Mouse (Mus musculus) MEL (cell line): Measurements from ENCODE around the gene Raver1. TPM values are rescaled to one million over a fixed set of nuclear protein-coding genes. Genes with fewer than 3 reads are reported as not detected.
"Not testable (repeated sequence)": the region's sequence is repeated elsewhere in the genome, so short reads cannot be mapped to it uniquely, and the experiment has no call there.

Experiments used
- DNase-seq: peaks from one replicate; pipeline ENCODE4 v3.0.0; 2011; ENCODE audit warnings: low read depth, low spot score
- H3K27ac ChIP-seq: 2 replicates; pipeline ENCODE4 v1.5.1; 2012; ENCODE audit warnings: low read depth, mild to moderate bottlenecking, control low read depth, low read length, moderate library complexity; ENCODE audit not compliant: control insufficient read depth
- H3K27me3 ChIP-seq, 2 experiments: fragments of 150-350 bp in 1 of 2; sonication (generic) in 1 of 2; 2 replicates each; pipeline ENCODE4 v1.6.1; 2012; ENCODE audit warnings: low read length in 2 of 2, mild to moderate bottlenecking in 2 of 2, improper control_type of control experiment in 1 of 2, moderate library complexity in 1 of 2; ENCODE audit not compliant: insufficient read depth in 2 of 2, control insufficient read depth in 1 of 2
- H3K36me3 ChIP-seq, 2 experiments: 2 replicates each; pipeline ENCODE4 v1.6.1; 2012 to 2014; ENCODE audit warnings: low read length in 2 of 2, improper control_type of control experiment in 1 of 2, inconsistent platforms in 1 of 2, mild to moderate bottlenecking in 1 of 2; ENCODE audit not compliant: insufficient read depth in 2 of 2, control insufficient read depth in 1 of 2
- H3K4me1 ChIP-seq, 2 experiments: fragments of 150-350 bp in 1 of 2; sonication (generic) in 1 of 2; 2 replicates each; pipeline ENCODE4 v1.6.1; 2012; ENCODE audit warnings: low read length in 2 of 2, improper control_type of control experiment in 1 of 2, mild to moderate bottlenecking in 1 of 2; ENCODE audit not compliant: insufficient read depth in 2 of 2, control insufficient read depth in 1 of 2
- H3K4me3 ChIP-seq, 2 experiments: fragments of 150-350 bp in 1 of 2; sonication (generic) in 1 of 2; 2 replicates each; pipeline ENCODE4 v1.5.1; 2012; ENCODE audit warnings: low read depth in 2 of 2, low read length in 2 of 2, mild to moderate bottlenecking in 2 of 2, moderate library complexity in 2 of 2, control low read depth in 1 of 2, improper control_type of control experiment in 1 of 2; ENCODE audit not compliant: control insufficient read depth in 1 of 2, insufficient read depth in 1 of 2
- H3K79me2 ChIP-seq: 2 replicates; pipeline ENCODE4 v1.6.1; 2012; ENCODE audit warnings: mild to moderate bottlenecking, low read length, moderate library complexity; ENCODE audit not compliant: control insufficient read depth, poor library complexity, insufficient read depth
- H3K9ac ChIP-seq: 2 replicates; pipeline ENCODE4 v1.6.1; 2012; ENCODE audit warnings: low read depth, mild to moderate bottlenecking, control low read depth, low read length, moderate library complexity; ENCODE audit not compliant: control insufficient read depth, poor library complexity, severe bottlenecking
- H3K9me3 ChIP-seq: fragments of 150-350 bp; sonication (generic); replicated peaks from 2 replicates; pipeline ENCODE4 v1.6.1; 2012; ENCODE audit warnings: mild to moderate bottlenecking, low read length, improper control_type of control experiment, moderate library complexity; ENCODE audit not compliant: insufficient read depth
- BHLHE40 ChIP-seq: IDR thresholded peaks from 2 replicates; pipeline ENCODE4 v1.6.1; 2012; ENCODE audit warnings: low read depth, mild to moderate bottlenecking, inconsistent platforms, low read length, improper control_type of control experiment, borderline replicate concordance
- CHD1 ChIP-seq: IDR thresholded peaks from 2 replicates; pipeline ENCODE4 v1.6.1; 2012; ENCODE audit warnings: low read depth, mild to moderate bottlenecking, inconsistent platforms, low read length, improper control_type of control experiment
- CHD2 ChIP-seq: IDR thresholded peaks from 2 replicates; pipeline ENCODE4 v1.6.1; 2011; ENCODE audit warnings: low read length, improper control_type of control experiment
- CTCF ChIP-seq, 3 experiments: IDR thresholded peaks in 2 of 3; conservative IDR thresholded peaks in 1 of 3; 2 replicates each; pipeline ENCODE4 v1.5.1; 2011 to 2012; ENCODE audit warnings: low read length in 3 of 3, low read depth in 2 of 3, mild to moderate bottlenecking in 2 of 3, improper control_type of control experiment in 1 of 3, inconsistent platforms in 1 of 3, mixed read lengths in 1 of 3, moderate library complexity in 1 of 3; ENCODE audit not compliant: control insufficient read depth in 1 of 3, insufficient read depth in 1 of 3, poor library complexity in 1 of 3, severe bottlenecking in 1 of 3
- E2F4 ChIP-seq: IDR thresholded peaks from 2 replicates; pipeline ENCODE4 v1.6.1; 2011; ENCODE audit warnings: low read depth, low read length, improper control_type of control experiment, borderline replicate concordance
- ELF1 ChIP-seq: IDR thresholded peaks from 2 replicates; pipeline ENCODE4 v1.6.1; 2014; ENCODE audit warnings: low read depth, mild to moderate bottlenecking, inconsistent platforms, low read length, improper control_type of control experiment, moderate library complexity
- EP300 ChIP-seq, 2 experiments: IDR thresholded peaks; 2 replicates each; pipeline ENCODE4 v1.6.1; 2011; ENCODE audit warnings: improper control_type of control experiment in 2 of 2, low read length in 2 of 2, low read depth in 1 of 2, mild to moderate bottlenecking in 1 of 2
- ETS1 ChIP-seq: IDR thresholded peaks from 2 replicates; pipeline ENCODE4 v1.6.1; 2012; ENCODE audit warnings: low read depth, mild to moderate bottlenecking, inconsistent platforms, low read length, improper control_type of control experiment, moderate library complexity
- GATA1 ChIP-seq: IDR thresholded peaks from 2 replicates; pipeline ENCODE4 v1.6.1; 2011; ENCODE audit warnings: low read depth, low read length, improper control_type of control experiment
- KAT2A ChIP-seq: conservative IDR thresholded peaks from 2 replicates; pipeline ENCODE4 v1.6.1; 2012; ENCODE audit warnings: low read depth, low read length, improper control_type of control experiment, inconsistent platforms
- MAZ ChIP-seq: IDR thresholded peaks from 2 replicates; pipeline ENCODE4 v1.6.1; 2012; ENCODE audit warnings: low read depth, mild to moderate bottlenecking, inconsistent platforms, low read length, improper control_type of control experiment
- MXI1 ChIP-seq: IDR thresholded peaks from 2 replicates; pipeline ENCODE4 v1.6.1; 2011; ENCODE audit warnings: mild to moderate bottlenecking, low read depth, low read length, improper control_type of control experiment
- MYB ChIP-seq: IDR thresholded peaks from 2 replicates; pipeline ENCODE4 v1.6.1; 2011; ENCODE audit warnings: mild to moderate bottlenecking, low read depth, low read length, improper control_type of control experiment
- NELFE ChIP-seq: IDR thresholded peaks from 2 replicates; pipeline ENCODE4 v1.6.1; 2011; ENCODE audit warnings: low read depth, low read length, improper control_type of control experiment
- NRF1 ChIP-seq: IDR thresholded peaks from 2 replicates; pipeline ENCODE4 v1.6.1; 2014; ENCODE audit warnings: low read depth, mild to moderate bottlenecking, inconsistent platforms, low read length, improper control_type of control experiment, moderate library complexity; ENCODE audit not compliant: poor library complexity, insufficient read depth, severe bottlenecking
- POLR2AphosphoS2 ChIP-seq: IDR thresholded peaks from 2 replicates; pipeline ENCODE4 v1.6.1; 2011; ENCODE audit warnings: low read length, improper control_type of control experiment
- RAD21 ChIP-seq: IDR thresholded peaks from 2 replicates; pipeline ENCODE4 v1.6.1; 2011; ENCODE audit warnings: mild to moderate bottlenecking, low read depth, low read length, improper control_type of control experiment
- RCOR1 ChIP-seq: IDR thresholded peaks from 2 replicates; pipeline ENCODE4 v1.6.1; 2012; ENCODE audit warnings: low read depth, mild to moderate bottlenecking, inconsistent platforms, low read length, improper control_type of control experiment
- SIN3A ChIP-seq: IDR thresholded peaks from 2 replicates; pipeline ENCODE4 v1.6.1; 2012; ENCODE audit warnings: low read length, improper control_type of control experiment, inconsistent platforms
- SMC3 ChIP-seq: IDR thresholded peaks from 2 replicates; pipeline ENCODE4 v1.6.1; 2011; ENCODE audit warnings: low read depth, low read length, improper control_type of control experiment
- TAL1 ChIP-seq: IDR thresholded peaks from 2 replicates; pipeline ENCODE4 v1.6.1; 2012; ENCODE audit warnings: mild to moderate bottlenecking, inconsistent platforms, low read length, moderate library complexity, mixed read lengths
- TBP ChIP-seq: IDR thresholded peaks from 2 replicates; pipeline ENCODE4 v1.8.0; 2011; ENCODE audit warnings: low read depth, low read length, improper control_type of control experiment
- TCF12 ChIP-seq: IDR thresholded peaks from 2 replicates; pipeline ENCODE4 v1.6.1; 2014; ENCODE audit warnings: low read depth, mild to moderate bottlenecking, inconsistent platforms, low read length, improper control_type of control experiment, moderate library complexity
- USF1 ChIP-seq: IDR thresholded peaks from 2 replicates; pipeline ENCODE4 v1.6.1; 2014; ENCODE audit warnings: low read depth, mild to moderate bottlenecking, inconsistent platforms, low read length, improper control_type of control experiment, moderate library complexity
- USF2 ChIP-seq, 2 experiments: IDR thresholded peaks; 2 replicates each; pipeline ENCODE4 v1.6.1; 2011 to 2012; ENCODE audit warnings: improper control_type of control experiment in 2 of 2, low read length in 2 of 2, borderline replicate concordance in 1 of 2, inconsistent platforms in 1 of 2, low read depth in 1 of 2, mild to moderate bottlenecking in 1 of 2; ENCODE audit not compliant: insufficient read depth in 1 of 2
- ZC3H11A ChIP-seq: IDR thresholded peaks from 2 replicates; pipeline ENCODE4 v1.6.1; 2012; ENCODE audit warnings: low read depth, mild to moderate bottlenecking, inconsistent platforms, low read length, improper control_type of control experiment
- ZKSCAN1 ChIP-seq: IDR thresholded peaks from 2 replicates; pipeline ENCODE4 v1.6.1; 2012; ENCODE audit warnings: low read depth, mild to moderate bottlenecking, inconsistent platforms, low read length, improper control_type of control experiment, moderate library complexity
- ZMIZ1 ChIP-seq: IDR thresholded peaks from 2 replicates; pipeline ENCODE4 v1.6.1; 2012; ENCODE audit warnings: low read depth, mild to moderate bottlenecking, inconsistent platforms, low read length, improper control_type of control experiment, moderate library complexity
- ZNF384 ChIP-seq: IDR thresholded peaks from 2 replicates; pipeline ENCODE4 v1.6.1; 2012; ENCODE audit warnings: low read depth, mild to moderate bottlenecking, inconsistent platforms, low read length, improper control_type of control experiment
- polyA plus RNA-seq, 2 experiments: library from polyadenylated mRNA; stranded (reverse) in 1 of 2; unstranded in 1 of 2; fragments of >175 nt in 1 of 2; fragments of >200 nt in 1 of 2; gene quantifications; 2 replicates each; pipeline versions ENCODE4 v1.2.1 to v1.2.4; 2012; ENCODE audit warnings: low replicate concordance in 2 of 2, low read depth in 1 of 2; ENCODE audit not compliant: insufficient read length in 2 of 2, insufficient read depth in 1 of 2, missing spikeins in 1 of 2
- total RNA-seq: library from RNA; depleted of rRNA; stranded (reverse); fragments of 300-350 nt; gene quantifications from 2 replicates; pipeline ENCODE4 v1.2.3, GENCODE M21; 2012

The Raver1 gene
- total and polyA plus RNA-seq, 3 experiments: 50.0 to 291 TPM; not detected in 1

- TF ChIP-seq NELFE: 0 out of 2 replicates have a peak, but pooled peaks have one; percentile 26
- TF ChIP-seq TCF12: 0 out of 2 replicates have a peak, but pooled peaks have one; percentile 9
- TF ChIP-seq E2F4: no peak
- no peak for TF ChIP-seq NRF1
- TF ChIP-seq MYB: no peak
- no peak for TF ChIP-seq POLR2AphosphoS2
- TF ChIP-seq ETS1: no peak
- TF ChIP-seq ZC3H11A: 0 out of 2 replicates have a peak, but pooled peaks have one; percentile 26
- TF ChIP-seq RAD21: no peak
- TF ChIP-seq, all 39 proteins: peak for 10
Measured at GRCm38 (mm10) chr9:21045235-21045634, 46.6 kb downstream of the Raver1 start (continued).

DNA sequence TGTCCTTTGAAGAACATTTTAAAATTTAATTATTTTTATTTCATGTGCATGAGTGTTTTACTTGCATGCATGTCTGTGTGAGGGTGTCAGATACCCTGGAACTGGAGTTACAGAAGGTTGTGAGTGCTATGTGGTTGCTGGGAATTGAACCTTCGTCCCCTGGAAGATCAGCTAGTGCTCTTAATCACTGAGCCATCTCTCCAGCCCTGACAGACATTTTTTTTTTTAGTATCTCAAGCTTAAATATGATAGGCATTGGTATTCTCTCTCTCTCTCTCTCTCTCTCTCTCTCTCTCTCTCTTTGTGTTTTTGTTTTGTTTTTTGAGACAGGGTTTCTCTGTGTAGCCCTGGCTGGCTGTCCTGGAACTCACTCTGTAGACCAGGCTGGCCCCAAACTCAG, 47.0 kb downstream of the Raver1 start:
- DNase-seq, H3K27me3 ChIP-seq, H3K9ac ChIP-seq, H3K9me3 ChIP-seq, H3K79me2 ChIP-seq, H3K4me3 ChIP-seq, H3K27ac ChIP-seq: not testable (repeated sequence)
- TF ChIP-seq ZNF384 (peak; percentile 53), TBP (peak; percentile 85), SIN3A (0 out of 2 replicates have a peak, but pooled peaks have one; percentile 10)
- Histone ChIP-seq H3K4me1 (peaks cover 29 to 42% of the 10 kb centered on the region in 2 experiments), H3K36me3 (peaks cover 0 to 41% of the 10 kb centered on the region in 2 experiments; a peak in 2 of 4 replicates)

DNA sequence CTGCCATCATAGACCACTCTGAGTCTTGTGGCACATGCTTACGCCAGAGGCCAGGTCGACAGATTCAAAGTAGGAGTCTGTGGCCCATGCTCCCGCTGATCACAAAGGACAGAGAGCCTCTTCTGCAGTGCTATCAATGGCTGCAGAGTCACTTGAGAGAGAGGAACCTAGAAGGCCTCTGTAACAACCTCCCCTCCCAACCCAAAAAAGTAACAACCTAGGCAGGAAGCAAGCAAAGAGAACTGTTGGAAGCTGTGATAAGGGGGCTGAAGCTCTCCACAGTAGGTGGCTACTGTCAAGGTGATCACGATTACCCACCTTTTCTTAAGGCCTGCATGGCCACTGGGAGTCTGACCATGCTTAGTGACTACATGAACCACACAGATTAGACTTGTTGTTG, 48.2 kb downstream of the Raver1 start:
- DNase-seq: peak; percentile 94
- H3K27me3 ChIP-seq: no peaks in the 10 kb centered on the region
- H3K36me3 ChIP-seq: peaks cover 0 to 46% of the 10 kb centered on the region in 2 experiments; a peak in 2 of 4 replicates
- no peaks in the 10 kb centered on the region for H3K9me3 ChIP-seq
- H3K9ac ChIP-seq: peak overlapping the region; percentile 3; the same call in 1 of the 2 replicates
- H3K79me2 ChIP-seq: no peaks in the 10 kb centered on the region
- H3K4me3 ChIP-seq: no peak overlapping the region
- peak overlapping the region; percentile 19 for H3K27ac ChIP-seq
- H3K4me1 ChIP-seq: peaks cover 29 to 51% of the 10 kb centered on the region in 2 experiments
- TF ChIP-seq ETS1 (peak; percentile 36; the same call in 1 of the 2 replicates), BHLHE40 (no peak), TAL1 (peak; percentile 78), CHD2 (no peak), EP300 (IDR thresholded peaks at IDR 0.05; ENCODE audit: low read depth in 1 of 2, low read length in 2 of 2) (peak; percentile 88), USF1 (no peak), KAT2A (no peak), CTCF (IDR thresholded peaks at IDR 0.05 in 2 of 3, conservative IDR thresholded peaks at IDR 0.05 in 1 of 3; ENCODE audit: control insufficient read depth in 1 of 3, insufficient read depth in 1 of 3, low read depth in 2 of 3, low read length in 3 of 3, poor library complexity in 1 of 3, severe bottlenecking in 1 of 3) (no peak), ZMIZ1 (no peak), SIN3A (peak; percentile 78), MXI1 (peak; percentile 55; the same call in 1 of the 2 replicates), ELF1 (peak; percentile 57; the same call in 1 of the 2 replicates), SMC3 (no peak), ZKSCAN1 (no peak), CHD1 (no peak), NELFE (peak; percentile 34; the same call in 1 of the 2 replicates), ZC3H11A (no peak), E2F4 (no peak), USF2 (IDR thresholded peaks at IDR 0.05; ENCODE audit: borderline replicate concordance in 1 of 2, insufficient read depth in 1 of 2, low read depth in 1 of 2, low read length in 2 of 2) (no peak), GATA1 (peak; percentile 88), POLR2AphosphoS2 (no peak), MAZ (peak; percentile 95), RCOR1 (peak; percentile 89)
